Mouse (Mus musculus): ENCODE data around the gene Cpsf7. TPM values are rescaled to one million over a fixed set of nuclear protein-coding genes. Genes with fewer than 3 reads are reported as not detected.

Gene Cpsf7
- total and polyA plus RNA-seq, 2 experiments from 2014 or later = 36.2 to 47.4 TPM

- H3K9ac ChIP-seq (replicated peaks; ENCODE audit: low read length) = no peak overlapping the region
- no peak overlapping the region for H3K4me2 ChIP-seq (ENCODE audit: low read depth, low read length)
- no peak overlapping the region for H3K27ac ChIP-seq
- ATAC-seq (no peak), DNase-seq (ENCODE audit: low spot score) (no peak)
- H3K9me3 ChIP-seq (ENCODE audit: low read length) = no peaks in the 10 kb centered on the region
- no peaks in the 10 kb centered on the region for H3K36me3 ChIP-seq (ENCODE audit: insufficient read depth, low read length)
- H3K27me3 ChIP-seq (ENCODE audit: insufficient read depth, low read length) = no peaks in the 10 kb centered on the region
- WGBS = 78% methylated on average over 4 of the region's 4 CpGs
- no peak overlapping the region for H3K4me3 ChIP-seq (ENCODE audit: low read length)
- TF ChIP-seq CTCF (IDR thresholded peaks at IDR 0.05; ENCODE audit: low read depth) = no peak
- H3K4me1 ChIP-seq (ENCODE audit: insufficient read depth, low read length) = no peaks in the 10 kb centered on the region
Measured at GRCm38 (mm10) chr19:10565217-10565616, 40.2 kb downstream of the Cpsf7 start.

- Histone ChIP-seq H3K9me3 (ENCODE audit: low read length) (no peaks in the 10 kb centered on the region), H3K36me3 (ENCODE audit: insufficient read depth, low read length) (peaks cover 29% of the 10 kb centered on the region), H3K27ac (no peak overlapping the region), H3K4me1 (ENCODE audit: insufficient read depth, low read length) (no peaks in the 10 kb centered on the region), H3K27me3 (ENCODE audit: insufficient read depth, low read length) (no peaks in the 10 kb centered on the region), H3K4me2 (ENCODE audit: low read depth, low read length) (no peak overlapping the region), H3K4me3 (ENCODE audit: low read length) (no peak overlapping the region), H3K9ac (replicated peaks; ENCODE audit: low read length) (no peak overlapping the region)
- DNase-seq (ENCODE audit: low spot score) (no peak), ATAC-seq (no peak)
- no peak for TF ChIP-seq CTCF (IDR thresholded peaks at IDR 0.05; ENCODE audit: low read depth)
- 93% methylated on average over 6 of the region's 6 CpGs for WGBS
Measured at GRCm38 (mm10) chr19:10569627-10570026, 44.6 kb downstream of the Cpsf7 start.

- H3K9me3 ChIP-seq (ENCODE audit: low read length) = no peaks in the 10 kb centered on the region
- H3K4me3 ChIP-seq (ENCODE audit: low read length) = peak within 1 kb of the TSS; percentile 62
- WGBS = under 1% methylated on average over 44 of the region's 44 CpGs
- peak within 1 kb of the TSS; percentile 88 for H3K4me2 ChIP-seq (ENCODE audit: low read depth, low read length)
- DNase-seq (ENCODE audit: low spot score) (peak; percentile 97), ATAC-seq (peak; percentile 97)
- H3K9ac ChIP-seq (replicated peaks; ENCODE audit: low read length) = peak within 1 kb of the TSS; percentile 80
- H3K36me3 ChIP-seq (ENCODE audit: insufficient read depth, low read length) = peaks cover 28% of the 10 kb centered on the region; the same call in 1 of the 2 replicates
- peak; percentile 73 for TF ChIP-seq CTCF (IDR thresholded peaks at IDR 0.05; ENCODE audit: low read depth)
- H3K4me1 ChIP-seq (ENCODE audit: insufficient read depth, low read length) = peaks cover 5% of the 10 kb centered on the region; the same call in 1 of the 2 replicates
- H3K27me3 ChIP-seq (ENCODE audit: insufficient read depth, low read length) = no peaks in the 10 kb centered on the region
- H3K27ac ChIP-seq = peak within 1 kb of the TSS; percentile 90
Measured at GRCm38 (mm10) chr19:10576690-10577561, 51.9 kb downstream of the Cpsf7 start, which contains the start of the genes Cyb561a3 and Tmem138. Cyb561a3 (plus strand) TSS chr19:10577172. Tmem138 (minus strand) TSS chr19:10577362.

- no peaks in the 10 kb centered on the region for H3K9me3 ChIP-seq (ENCODE audit: low read length)
- WGBS = 81% methylated on average over 3 of the region's 3 CpGs
- DNase-seq (ENCODE audit: low spot score) = no peak
- no peak overlapping the region for H3K27ac ChIP-seq
- H3K27me3 ChIP-seq (ENCODE audit: insufficient read depth, low read length) = no peaks in the 10 kb centered on the region
- 0 out of 2 replicates have a peak, but pooled peaks cover 5% of the 10 kb centered on the region for H3K36me3 ChIP-seq (ENCODE audit: insufficient read depth, low read length)
- no peak for TF ChIP-seq CTCF (IDR thresholded peaks at IDR 0.05; ENCODE audit: low read depth)
- no peak overlapping the region for H3K4me3 ChIP-seq (ENCODE audit: low read length)
- H3K4me2 ChIP-seq (ENCODE audit: low read depth, low read length) = no peak overlapping the region
- no peak for ATAC-seq
- H3K9ac ChIP-seq (replicated peaks; ENCODE audit: low read length) = no peak overlapping the region
- H3K4me1 ChIP-seq (ENCODE audit: insufficient read depth, low read length) = peaks cover 5% of the 10 kb centered on the region; the same call in 1 of the 2 replicates
Measured at GRCm38 (mm10) chr19:10580102-10580501, 55.0 kb downstream of the Cpsf7 start.

GRCm38 (mm10) chr19:10580761-10581160 is 55.7 kb downstream of the Cpsf7 start:
- DNase-seq (ENCODE audit: low spot score) (no peak), ATAC-seq (no peak)
- WGBS = 87% methylated on average over 3 of the region's 3 CpGs
- Histone ChIP-seq H3K4me1 (ENCODE audit: insufficient read depth, low read length) (peaks cover 5% of the 10 kb centered on the region; the same call in 1 of the 2 replicates), H3K9me3 (ENCODE audit: low read length) (no peaks in the 10 kb centered on the region), H3K27me3 (ENCODE audit: insufficient read depth, low read length) (no peaks in the 10 kb centered on the region), H3K4me3 (ENCODE audit: low read length) (no peak overlapping the region), H3K9ac (replicated peaks; ENCODE audit: low read length) (no peak overlapping the region), H3K4me2 (ENCODE audit: low read depth, low read length) (no peak overlapping the region), H3K27ac (no peak overlapping the region), H3K36me3 (ENCODE audit: insufficient read depth, low read length) (0 out of 2 replicates have a peak, but pooled peaks cover 4% of the 10 kb centered on the region)
- no peak for TF ChIP-seq CTCF (IDR thresholded peaks at IDR 0.05; ENCODE audit: low read depth)

GRCm38 (mm10) chr19:10581984-10582383 is 56.9 kb downstream of the Cpsf7 start:
- WGBS = 84% methylated on average over 6 of the region's 6 CpGs
- H3K27me3 ChIP-seq (ENCODE audit: insufficient read depth, low read length) = no peaks in the 10 kb centered on the region
- TF ChIP-seq CTCF (IDR thresholded peaks at IDR 0.05; ENCODE audit: low read depth) = no peak
- H3K27ac ChIP-seq = no peak overlapping the region
- 0 out of 2 replicates have a peak, but pooled peaks cover 4% of the 10 kb centered on the region for H3K36me3 ChIP-seq (ENCODE audit: insufficient read depth, low read length)
- peaks cover 5% of the 10 kb centered on the region; the same call in 1 of the 2 replicates for H3K4me1 ChIP-seq (ENCODE audit: insufficient read depth, low read length)
- no peaks in the 10 kb centered on the region for H3K9me3 ChIP-seq (ENCODE audit: low read length)
- H3K9ac ChIP-seq (replicated peaks; ENCODE audit: low read length) = no peak overlapping the region
- ATAC-seq (no peak), DNase-seq (ENCODE audit: low spot score) (no peak)
- no peak overlapping the region for H3K4me3 ChIP-seq (ENCODE audit: low read length)
- no peak overlapping the region for H3K4me2 ChIP-seq (ENCODE audit: low read depth, low read length)

All from hindbrain, postnatal 0 days (tissue).